In genomic region chr17:48235773-48236370, GRCm38 (mm10) we compare ENCODE assay signal across 21 mouse cellular contexts. TPM values are rescaled to one million over a fixed set of nuclear protein-coding genes. Genes with fewer than 3 reads are reported as not detected.
"Had no signal": no experiment of that assay in that cellular context is flagged by ENCODE, and none has a peak within 500 bp of the region (broad histone marks: within the 10 kb centered on the region; RNA-seq: fewer than 3 reads in every experiment).

No protein-coding gene starts in this region.

- H3K4me2 ChIP-seq: intestine, embryonic 15.5 days; kidney, embryonic 15.5 days; liver, embryonic 13.5 days; lung, embryonic 15.5 days; midbrain, embryonic 12.5 days; neural tube, embryonic 13.5 days had no signal

- ATAC-seq: intestine, embryonic 15.5 days; liver, postnatal 0 days; midbrain, embryonic 16.5 days had no signal

- H3K27ac ChIP-seq: intestine, embryonic 15.5 days; kidney, embryonic 15.5 days; liver, embryonic 13.5 days; lung, embryonic 15.5 days; macrophage; midbrain, embryonic 12.5 days; neural tube, embryonic 13.5 days had no signal

- H3K4me1 ChIP-seq: intestine, embryonic 15.5 days; kidney, embryonic 15.5 days; liver, embryonic 13.5 days; lung, embryonic 15.5 days; midbrain, embryonic 12.5 days; neural tube, embryonic 13.5 days had no signal

- H3K9ac ChIP-seq: intestine, embryonic 15.5 days; kidney, embryonic 15.5 days; liver, embryonic 13.5 days; liver, postnatal 0 days; lung, embryonic 15.5 days; midbrain, embryonic 12.5 days; neural tube, embryonic 13.5 days had no signal

- H3K4me3 ChIP-seq: intestine, embryonic 15.5 days; kidney, embryonic 15.5 days; liver, embryonic 13.5 days; lung, embryonic 15.5 days; midbrain, embryonic 12.5 days; neural tube, embryonic 13.5 days had no signal

- H3K27me3 ChIP-seq: intestine, embryonic 15.5 days; kidney, embryonic 15.5 days; liver, embryonic 13.5 days; lung, embryonic 15.5 days; midbrain, embryonic 12.5 days; neural tube, embryonic 13.5 days had no signal

- H3K9me3 ChIP-seq: intestine, embryonic 15.5 days; kidney, embryonic 15.5 days; liver, embryonic 13.5 days; lung, embryonic 15.5 days; midbrain, embryonic 12.5 days; neural tube, embryonic 13.5 days had no signal

- DNase-seq: kidney, adult 18-20 months; kidney, postnatal 25 days; layer of hippocampus, adult 9-11 months; left cerebral cortex, postnatal 4 days; liver, embryonic 13.5 days; liver, postnatal 0 days; lung, postnatal 14 days; retina, postnatal 1 day; right cerebral cortex, postnatal 4 days; spleen, adult 18-20 months; thymus, adult 2 months; thymus, postnatal 25 days had no signal

- H3K36me3 ChIP-seq: intestine, embryonic 15.5 days; kidney, embryonic 15.5 days; liver, embryonic 13.5 days; lung, embryonic 15.5 days; midbrain, embryonic 12.5 days; neural tube, embryonic 13.5 days had no signal

RNA-seq across cellular contexts. Expression of gene Trem1, which starts 3.3 kb away (rescaled TPM):
- total RNA-seq: layer of hippocampus, adult 18-20 months; left cerebral cortex, postnatal 4 days had no signal
- polyA plus RNA-seq: midbrain, embryonic 16.5 days had no signal

RNA-seq across cellular contexts. Expression of gene Trem3, which starts 11.7 kb away (rescaled TPM):
- total RNA-seq: layer of hippocampus, adult 18-20 months had no signal
- polyA plus RNA-seq: kidney, embryonic 15.5 days; midbrain, embryonic 12.5 days; midbrain, embryonic 16.5 days; urinary bladder, adult 2 months had no signal

RNA-seq across cellular contexts. Expression of gene Treml4, which starts 28.2 kb away (rescaled TPM):
- total RNA-seq: layer of hippocampus, adult 18-20 months had no signal
